Mouse (Mus musculus): ENCODE results near the gene Pygb.

DNA sequence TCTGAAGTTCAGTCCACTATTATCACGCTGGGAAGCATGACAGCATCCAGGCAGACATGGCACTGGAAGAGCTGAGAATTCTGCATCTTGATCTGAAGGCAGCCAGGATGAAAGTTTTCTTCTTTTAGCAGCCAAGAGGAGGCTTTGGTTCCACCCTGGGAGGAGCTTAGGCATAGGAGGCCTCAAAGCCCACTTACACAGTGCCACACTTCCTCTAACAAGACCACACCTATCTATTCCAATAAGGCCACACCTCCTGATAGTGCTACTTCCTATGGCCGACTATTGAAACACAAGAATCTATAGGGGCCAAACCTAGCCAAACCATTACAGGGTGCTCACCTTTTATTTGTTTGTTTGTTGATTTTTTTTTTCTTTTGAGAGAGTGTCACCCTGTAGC lies 3.7 kb upstream of the Pygb start:
- no peak for TF ChIP-seq POLR2A (IDR thresholded peaks at IDR 0.05; ENCODE audit: control insufficient read depth, low read depth, low read length)
- TF ChIP-seq CTCF (IDR thresholded peaks at IDR 0.05; ENCODE audit: control insufficient read depth, insufficient read depth, insufficient replicate concordance, low read depth, low read length): no peak

All from testis, adult 2 months (tissue).